Mouse (Mus musculus): ENCODE measurements around the gene Nol6.

DNA sequence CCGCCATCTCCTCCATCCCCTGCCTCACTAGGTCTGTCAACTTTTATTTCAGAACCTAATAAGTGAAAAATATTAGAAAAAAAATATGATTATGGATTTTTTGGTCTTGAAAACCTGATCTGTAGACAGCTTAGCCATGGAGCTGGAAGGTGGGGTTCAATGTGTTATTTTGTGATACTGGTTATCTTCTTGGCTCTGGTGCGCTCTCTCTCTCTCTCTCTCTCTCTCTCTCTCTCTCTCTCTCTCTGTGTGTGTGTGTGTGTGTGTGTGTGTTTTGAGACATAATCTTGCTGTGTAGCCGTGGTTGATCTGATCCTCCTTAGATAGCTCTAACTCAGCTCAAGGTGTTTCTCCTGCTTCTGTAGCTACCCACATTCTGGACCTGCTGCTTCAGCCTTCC, 5.6 kb upstream of the Nol6 start:
- TF ChIP-seq CTCF (IDR thresholded peaks at IDR 0.05; ENCODE audit: low read depth) (no peak), EP300 (IDR thresholded peaks at IDR 0.05; ENCODE audit: low read depth) (peak; percentile 94)
